Mouse (Mus musculus): Measurements from ENCODE around the gene Lrit2. TPM values are rescaled to one million over a fixed set of nuclear protein-coding genes. Genes with fewer than 3 reads are reported as not detected.

Gene Lrit2
- total and polyA plus RNA-seq, 3 experiments, result not detected

DNA sequence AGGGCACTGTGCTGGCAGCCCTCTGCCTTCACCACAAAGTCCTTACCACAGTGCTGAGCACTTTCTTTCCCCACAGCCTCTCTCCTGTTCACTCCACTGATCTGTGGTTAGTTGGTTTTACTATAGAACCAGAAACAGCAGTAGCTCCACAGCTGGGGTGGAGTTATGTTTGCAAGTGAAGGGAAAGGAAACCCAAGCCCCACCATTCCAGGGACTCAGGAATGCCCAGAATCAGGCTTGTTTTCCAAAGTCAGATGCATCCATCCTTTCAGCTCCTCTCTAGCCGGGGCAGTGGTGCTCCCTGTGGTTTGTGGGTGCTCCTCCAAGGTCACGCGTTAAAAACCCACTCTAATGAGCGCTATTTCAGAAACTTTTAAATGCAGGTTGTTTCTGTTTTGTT lies 27.8 kb downstream of the Lrit2 start:
- no peaks in the 10 kb centered on the region for H3K4me1 ChIP-seq (ENCODE audit: control insufficient read depth in 1 of 2, insufficient read depth in 2 of 2, low read length in 2 of 2)
- H3K27me3 ChIP-seq (ENCODE audit: control insufficient read depth in 1 of 2, insufficient read depth in 2 of 2, low read length in 2 of 2), result no peaks in the 10 kb centered on the region
- no peak overlapping the region for H3K4me3 ChIP-seq (ENCODE audit: control insufficient read depth in 1 of 2, insufficient read depth in 1 of 2, low read depth in 2 of 2, low read length in 2 of 2)
- no peaks in the 10 kb centered on the region for H3K9me3 ChIP-seq (replicated peaks; ENCODE audit: insufficient read depth, low read length)
- H3K27ac ChIP-seq (ENCODE audit: control insufficient read depth, low read depth, low read length), result no peak overlapping the region
- DNase-seq (ENCODE audit: low read depth, low spot score), result no peak
- H3K79me2 ChIP-seq (ENCODE audit: control insufficient read depth, insufficient read depth, low read length, poor library complexity), result no peaks in the 10 kb centered on the region
- TF ChIP-seq MEF2A (IDR thresholded peaks at IDR 0.05; ENCODE audit: extremely low read depth, insufficient replicate concordance, low read depth, low read length, poor library complexity, severe bottlenecking), result no peak
- TF ChIP-seq USF1 (IDR thresholded peaks at IDR 0.05; ENCODE audit: low read depth, low read length), result no peak
- no peak for TF ChIP-seq ZKSCAN1 (IDR thresholded peaks at IDR 0.05; ENCODE audit: low read depth, low read length)
- no peak for TF ChIP-seq RAD21 (IDR thresholded peaks at IDR 0.05; ENCODE audit: low read depth, low read length)
- no peak for TF ChIP-seq CHD1 (IDR thresholded peaks at IDR 0.05; ENCODE audit: low read depth, low read length)
- TF ChIP-seq SIN3A (IDR thresholded peaks at IDR 0.05; ENCODE audit: low read length), result no peak
- TF ChIP-seq SMC3 (IDR thresholded peaks at IDR 0.05; ENCODE audit: low read depth, low read length), result no peak
- TF ChIP-seq ETS1 (IDR thresholded peaks at IDR 0.05; ENCODE audit: low read depth, low read length), result no peak
- TF ChIP-seq HCFC1 (IDR thresholded peaks at IDR 0.05; ENCODE audit: low read depth, low read length), result no peak
- TF ChIP-seq ZC3H11A (IDR thresholded peaks at IDR 0.05; ENCODE audit: low read depth, low read length), result no peak
- TF ChIP-seq ELF1 (IDR thresholded peaks at IDR 0.05; ENCODE audit: low read depth, low read length), result no peak
- TF ChIP-seq RCOR1 (IDR thresholded peaks at IDR 0.05; ENCODE audit: low read depth, low read length), result no peak
- no peak for TF ChIP-seq JUND (IDR thresholded peaks at IDR 0.05; ENCODE audit: low read depth, low read length)
- TF ChIP-seq MXI1 (IDR thresholded peaks at IDR 0.05; ENCODE audit: low read depth, low read length), result no peak
- TF ChIP-seq POLR2AphosphoS5 (IDR thresholded peaks at IDR 0.05; ENCODE audit: borderline replicate concordance, low read depth, low read length), result no peak
- TF ChIP-seq ZMIZ1 (IDR thresholded peaks at IDR 0.05; ENCODE audit: low read depth, low read length), result no peak
- no peak for TF ChIP-seq GATA1 (IDR thresholded peaks at IDR 0.05; ENCODE audit: low read depth, low read length)
- no peak overlapping the region for H3K9ac ChIP-seq (ENCODE audit: control insufficient read depth, low read depth, low read length, poor library complexity, severe bottlenecking)
- no peaks in the 10 kb centered on the region for H3K36me3 ChIP-seq (ENCODE audit: control insufficient read depth in 1 of 2, insufficient read depth in 2 of 2, low read length in 2 of 2)

DNA sequence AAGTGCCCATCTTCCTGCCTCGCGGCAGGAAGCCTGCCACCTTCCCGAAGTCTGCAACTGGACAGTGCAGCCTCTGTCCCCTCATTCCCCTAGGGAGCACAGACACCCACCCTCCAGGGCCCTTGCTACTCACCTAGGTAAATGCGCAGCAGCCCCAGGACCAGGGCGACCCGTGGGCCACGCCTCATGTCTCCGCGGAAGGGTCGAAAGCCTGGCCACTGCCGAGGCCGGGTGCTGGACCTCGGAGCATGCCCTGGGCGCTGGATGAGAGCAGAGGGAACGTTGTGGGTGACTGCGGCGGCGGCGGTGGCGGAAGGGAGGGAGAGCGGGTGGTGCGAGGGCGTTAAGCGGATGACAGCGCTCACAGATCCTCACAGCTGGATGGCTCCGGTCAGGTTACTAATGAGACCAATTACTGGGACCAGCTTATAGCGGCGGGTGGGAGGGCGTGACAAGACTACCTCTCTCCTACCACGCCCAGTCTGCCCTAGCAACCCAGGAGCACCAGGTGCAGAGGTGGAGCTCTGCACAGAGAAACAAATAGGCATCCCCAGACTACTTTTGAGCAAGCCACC lies 30.3 kb downstream of the Lrit2 start, which contains the start of gene Cdhr1:
Cdhr1 (minus strand) TSS at position 392 of the 575 bp plus-strand sequence.
- H3K27ac ChIP-seq (ENCODE audit: control insufficient read depth, low read depth, low read length), result no peak within 1 kb of the TSS
- no peak within 1 kb of the TSS for H3K4me3 ChIP-seq (ENCODE audit: control insufficient read depth in 1 of 2, insufficient read depth in 1 of 2, low read depth in 2 of 2, low read length in 2 of 2)
- DNase-seq (ENCODE audit: low read depth, low spot score), result no peak
- TF ChIP-seq POLR2AphosphoS2 (IDR thresholded peaks at IDR 0.05; ENCODE audit: low read length) (no peak), MXI1 (IDR thresholded peaks at IDR 0.05; ENCODE audit: low read depth, low read length) (no peak), E2F4 (IDR thresholded peaks at IDR 0.05; ENCODE audit: borderline replicate concordance, low read depth, low read length) (no peak)
- no peaks in the 10 kb centered on the region for H3K9me3 ChIP-seq (replicated peaks; ENCODE audit: insufficient read depth, low read length)
- H3K4me1 ChIP-seq (ENCODE audit: control insufficient read depth in 1 of 2, insufficient read depth in 2 of 2, low read length in 2 of 2), result no peaks in the 10 kb centered on the region
- no peaks in the 10 kb centered on the region for H3K79me2 ChIP-seq (ENCODE audit: control insufficient read depth, insufficient read depth, low read length, poor library complexity)
- H3K27me3 ChIP-seq (ENCODE audit: control insufficient read depth in 1 of 2, insufficient read depth in 2 of 2, low read length in 2 of 2), result no peaks in the 10 kb centered on the region
- no peaks in the 10 kb centered on the region for H3K36me3 ChIP-seq (ENCODE audit: control insufficient read depth in 1 of 2, insufficient read depth in 2 of 2, low read length in 2 of 2)
- H3K9ac ChIP-seq (ENCODE audit: control insufficient read depth, low read depth, low read length, poor library complexity, severe bottlenecking), result no peak within 1 kb of the TSS

Data from MEL (cell line).